Mouse (Mus musculus) thymus, postnatal 25 days (tissue): Measurements from ENCODE around the gene Lsm4.

Experiments
- DNase-seq: peaks from one replicate; pipeline ENCODE4 v3.0.0; 2022

Gene Lsm4

DNA sequence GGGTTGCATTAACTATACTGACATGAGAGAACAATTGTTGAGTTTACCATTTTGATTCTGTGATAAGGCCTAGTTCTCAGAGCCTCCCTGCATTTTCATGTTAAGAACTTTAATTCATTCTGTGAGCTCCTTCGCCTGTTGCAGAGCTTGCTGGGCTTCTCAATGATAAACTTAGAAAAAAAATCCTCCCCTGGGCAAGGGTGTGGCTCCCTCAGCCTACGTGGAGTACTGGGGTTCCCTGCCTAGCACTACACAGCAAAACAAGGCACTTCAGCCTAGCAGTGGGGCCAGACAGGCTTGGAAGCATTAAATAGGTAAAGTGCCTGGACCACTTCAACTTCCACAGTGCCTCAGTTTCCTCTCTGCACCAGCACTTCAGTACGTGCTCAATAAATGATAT, 8.4 kb downstream of the Lsm4 start:
- DNase-seq = no peak

DNA sequence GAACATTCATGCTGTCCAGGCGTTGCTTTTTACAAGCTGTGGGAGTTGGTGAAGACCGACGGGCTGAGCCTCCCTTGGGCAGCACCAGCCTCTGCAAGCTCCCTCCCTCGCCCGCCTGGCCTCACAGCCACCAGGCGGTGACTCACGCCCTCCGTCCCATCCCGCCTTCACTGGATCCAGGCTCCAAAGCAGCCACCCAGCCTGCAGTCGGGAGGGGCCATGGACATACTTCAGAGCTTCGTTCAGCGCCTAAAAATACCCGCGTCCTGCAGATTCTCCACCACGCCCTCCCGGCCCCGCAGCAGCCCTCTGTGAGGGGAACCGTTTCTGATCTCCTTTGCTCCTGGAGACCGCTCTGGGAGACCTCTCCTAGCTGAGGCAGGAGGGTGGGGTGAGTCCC, 9.1 kb downstream of the Lsm4 start:
- DNase-seq = no peak

DNA sequence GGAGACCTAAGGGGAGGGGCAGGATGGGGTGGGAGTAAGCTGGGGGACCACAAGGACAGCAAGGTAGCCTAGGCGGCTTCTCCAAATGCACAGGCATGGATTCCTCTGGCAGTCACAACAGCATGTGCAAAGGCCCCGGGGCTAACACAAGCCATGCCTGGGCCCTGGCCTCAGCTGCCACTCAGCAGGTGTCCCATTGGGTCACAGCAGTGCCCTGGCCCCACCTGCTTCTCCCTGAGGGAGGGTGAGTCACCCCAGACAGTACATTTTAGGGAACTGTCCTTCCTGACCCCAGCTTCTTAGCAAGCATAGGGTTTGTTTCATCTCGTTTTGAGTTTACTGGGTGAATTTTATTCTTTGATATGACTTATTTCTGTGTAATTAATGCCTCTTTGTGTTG, 9.6 kb downstream of the Lsm4 start:
- no peak for DNase-seq

DNA sequence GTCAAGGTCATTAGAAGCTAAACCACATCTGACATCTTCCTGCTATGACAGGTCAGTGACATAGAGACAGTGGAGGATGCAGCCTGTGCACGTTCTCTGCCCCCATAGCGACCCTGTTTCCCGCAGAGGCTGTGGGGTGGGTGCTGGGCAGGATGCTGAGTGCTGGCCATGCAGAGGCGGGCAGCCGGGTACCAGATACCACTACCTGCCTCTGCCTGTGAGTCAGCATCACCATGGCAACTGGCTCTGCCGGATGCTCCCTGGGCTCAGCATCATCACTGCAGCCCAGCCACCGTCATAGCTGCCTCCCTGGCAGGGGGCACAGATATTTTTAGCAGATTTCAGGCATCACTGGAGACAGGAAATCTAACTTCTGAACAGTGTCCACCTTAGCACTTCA, 11.2 kb downstream of the Lsm4 start:
- no peak for DNase-seq

DNA sequence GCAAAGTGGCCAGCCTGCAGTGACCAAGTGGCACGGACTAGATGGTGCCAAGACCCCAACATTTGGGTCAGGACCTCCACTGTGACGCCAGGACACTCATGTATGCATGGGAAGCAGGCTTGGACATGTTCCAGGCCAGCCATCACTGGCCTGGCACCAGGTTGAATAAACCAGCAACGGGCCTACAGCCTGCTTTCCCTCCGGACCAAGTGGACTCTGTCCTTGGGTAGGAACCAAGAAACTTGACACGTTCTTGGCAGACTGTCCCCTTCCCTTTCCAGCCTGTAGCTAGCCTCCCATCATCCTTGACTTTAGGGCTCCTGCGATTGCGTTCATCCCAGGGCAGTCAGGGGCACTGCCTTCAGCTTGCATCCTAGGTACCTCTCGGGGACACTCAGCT, 14.5 kb downstream of the Lsm4 start:
- DNase-seq = no peak

DNA sequence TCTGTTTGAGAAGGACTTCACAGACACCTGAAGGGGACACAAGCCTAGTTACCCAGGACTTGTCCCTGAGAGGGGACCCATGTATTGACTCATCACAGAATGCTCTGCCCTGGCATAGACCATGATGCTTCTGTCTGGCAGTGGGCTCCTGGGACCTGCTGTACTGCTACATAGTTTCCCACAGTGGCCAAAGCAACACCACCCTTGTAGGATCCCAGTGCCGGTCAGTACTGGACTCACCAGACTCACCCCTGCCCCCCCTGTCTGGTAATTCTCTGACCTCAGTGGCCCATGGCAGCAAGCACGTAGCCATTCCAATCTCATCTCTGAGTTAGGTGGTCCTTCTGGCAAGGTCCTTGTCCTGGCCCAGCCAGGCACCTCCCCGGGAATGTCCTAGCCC, 15.1 kb downstream of the Lsm4 start:
- DNase-seq = no peak

DNA sequence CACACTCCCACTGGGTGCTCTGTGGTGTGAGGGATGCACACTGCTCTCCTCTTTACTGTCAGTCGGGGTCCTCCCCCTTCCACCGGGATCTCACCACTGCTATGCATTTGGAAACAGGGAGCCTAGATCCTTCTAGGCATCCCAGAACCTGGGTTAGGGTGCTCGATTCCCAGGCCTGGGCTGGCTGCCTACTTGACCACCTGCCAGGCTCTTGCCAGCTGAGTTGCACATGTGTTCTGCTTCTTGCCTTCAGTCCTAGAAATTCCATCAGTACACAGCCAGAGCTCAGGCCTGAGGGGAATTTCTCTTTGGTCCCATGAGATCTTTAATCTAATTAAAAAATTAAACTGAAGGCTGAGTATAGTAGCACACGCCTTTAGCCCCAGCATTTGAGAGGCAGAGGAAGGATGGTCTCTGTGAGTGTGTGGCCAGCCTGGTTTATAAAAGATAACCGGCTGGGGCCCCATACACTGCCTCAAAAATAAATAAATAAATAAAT, 16.9 kb downstream of the Lsm4 start:
- DNase-seq = no peak

DNA sequence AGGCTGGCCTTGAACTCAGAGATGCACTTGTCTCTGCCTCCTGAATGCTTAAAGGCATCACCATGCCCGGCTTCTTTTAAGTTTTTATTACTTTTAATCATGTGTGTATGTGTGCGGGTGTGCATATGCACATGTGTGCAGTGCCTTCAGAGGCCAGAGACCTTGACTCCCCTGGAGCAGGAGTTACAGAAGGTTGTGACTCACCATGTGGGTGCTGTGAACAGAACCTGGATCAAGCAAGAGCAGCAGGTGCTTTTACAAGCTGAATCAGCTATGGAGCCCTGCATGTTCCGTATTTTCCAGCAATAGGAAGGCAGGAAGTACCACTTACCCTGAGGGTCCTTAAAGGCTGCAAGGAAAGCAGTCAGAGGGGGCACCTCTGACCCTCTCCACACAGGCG, 18.2 kb downstream of the Lsm4 start:
- DNase-seq = no peak

DNA sequence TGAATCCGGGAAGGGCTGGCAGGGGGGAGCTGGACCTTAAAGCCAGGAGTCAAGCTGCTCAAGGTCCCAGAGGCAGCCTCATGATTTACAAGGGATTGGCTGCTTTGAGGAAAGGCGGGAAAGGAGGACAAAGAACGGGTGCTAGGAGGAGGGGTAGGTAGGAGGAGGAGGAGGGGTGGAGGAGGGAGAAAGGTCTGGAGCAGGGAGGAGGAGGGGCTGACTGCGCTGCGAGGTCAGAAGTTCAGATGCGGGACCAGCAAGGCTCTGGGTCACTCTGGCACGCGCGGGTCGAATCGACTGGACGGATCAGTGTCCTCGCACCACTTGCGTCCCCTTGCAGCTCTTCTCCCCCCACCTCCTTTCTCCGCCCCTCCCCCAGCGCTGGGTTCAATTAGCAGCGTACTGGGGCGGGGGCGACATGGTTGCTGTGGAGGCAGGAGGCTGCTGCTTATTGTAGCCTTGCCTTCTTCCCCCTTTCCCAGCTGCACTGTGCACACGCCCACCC, 18.7 kb downstream of the Lsm4 start:
- no peak for DNase-seq

DNA sequence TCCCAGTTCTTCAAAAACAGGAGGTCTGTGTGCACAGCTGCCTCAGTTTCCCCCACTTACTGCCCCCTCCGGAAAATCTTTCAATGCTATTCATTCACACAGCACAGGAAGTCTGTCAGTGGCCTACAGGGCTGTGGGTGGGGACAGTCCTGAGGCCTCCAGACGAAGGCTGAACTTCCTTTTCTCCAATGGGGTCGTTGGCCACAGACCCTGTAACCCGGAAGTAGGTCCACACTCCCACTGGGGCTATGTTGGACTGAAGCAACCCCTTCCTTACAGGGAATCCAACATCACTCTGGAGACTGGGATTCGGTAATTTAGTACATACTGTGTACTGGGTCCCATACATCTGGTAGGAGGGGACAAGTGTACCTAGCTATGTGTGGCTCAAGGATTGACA, 20.6 kb downstream of the Lsm4 start:
- DNase-seq = peak; percentile 45

DNA sequence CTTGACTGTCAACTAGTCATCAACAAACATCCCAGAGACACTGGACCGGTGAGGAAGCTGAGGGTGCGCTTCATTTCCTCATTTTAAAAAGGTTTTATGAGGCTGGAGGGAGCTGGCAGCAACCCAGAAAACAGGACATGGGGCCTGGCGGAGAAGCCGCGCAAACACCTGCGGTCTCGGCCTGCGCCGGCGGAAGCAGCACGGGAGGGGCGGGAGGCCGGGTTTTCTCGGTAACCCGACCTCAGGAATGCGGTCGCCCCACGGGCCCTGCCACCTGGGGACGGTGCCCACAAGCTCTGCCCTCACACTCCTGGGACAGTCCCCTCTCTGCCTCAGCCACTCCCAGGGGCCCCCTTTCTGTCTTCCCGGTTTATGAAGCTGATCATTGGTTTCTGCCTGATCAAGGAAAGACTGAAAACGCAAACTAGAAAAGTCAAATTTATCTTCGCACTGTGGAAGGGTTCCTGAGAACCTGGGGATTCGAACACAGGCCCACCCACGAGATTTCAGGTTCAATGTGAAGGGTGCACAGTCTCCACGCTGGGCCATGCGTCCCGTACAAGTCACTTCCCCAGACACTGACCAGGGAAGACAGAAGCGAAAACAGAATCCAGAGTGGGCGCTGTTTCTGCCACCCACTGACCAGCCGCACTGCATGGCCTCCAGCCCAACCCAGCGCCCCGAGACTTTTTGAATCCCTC, 22.4 kb downstream of the Lsm4 start:
- DNase-seq = peak; percentile 90

DNA sequence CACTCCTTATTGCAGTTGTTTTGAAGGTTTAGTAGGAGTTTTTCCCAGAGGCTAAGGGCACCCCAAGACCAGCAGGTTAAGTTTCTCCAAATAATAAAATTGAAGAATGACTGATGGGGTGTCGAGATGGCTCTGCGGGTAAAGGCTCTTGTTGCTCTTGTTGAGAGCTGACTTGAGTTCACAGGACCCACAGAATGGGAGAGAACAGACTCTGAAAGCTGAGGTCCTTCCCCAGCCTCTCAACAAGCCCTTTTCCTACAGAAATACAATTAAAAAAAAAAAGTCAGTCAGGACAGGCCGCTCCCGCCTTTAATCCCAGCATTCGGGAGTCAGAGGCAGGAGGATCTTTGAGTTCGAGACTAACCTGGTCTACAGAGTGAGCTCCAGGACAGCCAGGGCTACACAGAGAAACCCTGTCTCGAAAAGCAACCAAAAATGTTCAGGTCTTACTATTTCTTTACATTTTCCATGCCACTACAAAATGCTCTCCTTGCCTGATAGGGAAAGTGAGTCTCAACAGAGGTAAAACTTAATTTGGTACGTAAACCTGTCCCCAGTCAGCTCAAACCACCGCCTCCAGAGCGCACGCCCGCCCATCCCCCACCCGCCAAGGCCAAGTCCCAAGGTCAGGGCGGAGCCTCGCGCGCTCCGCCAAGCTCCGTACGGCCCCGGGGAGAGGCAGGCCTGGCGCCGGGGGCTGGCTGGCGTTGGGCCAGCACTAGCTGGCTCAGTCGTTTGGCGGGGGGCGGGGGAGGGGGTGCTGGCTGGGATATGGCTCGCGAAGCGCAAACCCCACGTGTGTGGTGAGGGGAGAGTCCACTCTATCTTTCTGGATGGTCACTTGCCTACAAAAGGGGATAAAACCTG, 23.2 kb downstream of the Lsm4 start:
- peak; percentile 83 for DNase-seq

DNA sequence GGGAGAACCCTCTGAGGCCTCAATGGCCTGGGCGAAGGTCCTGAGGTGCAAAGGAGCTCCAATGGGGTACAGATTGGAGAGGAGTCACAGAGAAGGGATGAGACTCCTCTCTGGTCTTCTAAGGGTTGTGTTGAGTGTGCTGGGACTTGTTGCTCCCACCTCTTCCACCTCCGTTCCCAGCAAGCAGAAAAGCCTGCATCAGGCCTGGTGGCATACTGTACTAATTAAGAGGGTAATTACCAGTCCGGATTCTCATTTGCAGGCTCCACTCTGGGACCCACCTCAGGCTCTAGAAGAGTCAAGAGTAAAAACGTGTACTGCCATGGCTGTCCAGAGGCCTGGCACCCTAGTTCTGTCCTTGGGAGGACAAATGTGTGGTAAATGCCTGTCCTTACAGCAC, 23.9 kb downstream of the Lsm4 start:
- DNase-seq = peak; percentile 30

DNA sequence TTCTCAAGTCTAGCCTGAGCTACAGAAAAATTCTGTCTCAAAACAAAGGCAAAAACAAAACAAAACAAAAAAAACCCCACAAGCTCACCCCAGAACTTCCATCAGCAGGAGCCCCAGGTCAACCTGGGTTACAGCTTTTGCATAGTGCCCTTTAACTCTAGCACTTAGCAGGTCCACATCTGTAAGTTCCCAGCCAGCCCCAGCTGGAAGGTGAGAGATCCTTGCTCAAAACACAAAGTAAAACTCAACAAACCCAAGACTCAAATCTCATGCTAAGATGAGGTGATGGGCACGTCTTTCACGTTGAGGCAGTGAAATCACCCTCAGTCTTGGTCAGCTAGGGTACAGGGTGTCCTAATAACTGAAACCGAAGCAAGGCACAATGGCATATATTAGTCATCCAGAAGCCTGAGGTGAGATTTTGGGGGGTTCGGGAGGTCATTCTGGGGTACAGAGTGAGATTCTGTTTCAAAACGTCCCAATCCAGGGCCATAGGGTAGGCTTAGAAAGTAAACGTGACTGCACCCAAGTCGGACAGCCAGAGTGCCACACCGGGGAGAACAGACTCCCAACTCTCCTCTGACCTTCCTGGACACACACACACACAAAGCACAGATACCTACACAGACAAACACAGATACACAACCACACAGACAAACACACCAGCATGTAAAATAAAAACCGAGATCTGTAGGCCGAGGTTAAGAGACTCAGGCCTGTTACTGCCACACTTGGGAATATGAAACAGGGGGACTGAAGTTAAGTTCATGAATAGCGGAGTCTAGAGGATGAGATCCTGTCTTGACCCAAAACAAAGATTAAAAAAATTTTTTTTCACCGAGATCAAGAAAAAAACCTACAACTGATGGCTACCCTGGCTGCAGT, 24.6 kb downstream of the Lsm4 start:
- DNase-seq = peak; percentile 33

DNA sequence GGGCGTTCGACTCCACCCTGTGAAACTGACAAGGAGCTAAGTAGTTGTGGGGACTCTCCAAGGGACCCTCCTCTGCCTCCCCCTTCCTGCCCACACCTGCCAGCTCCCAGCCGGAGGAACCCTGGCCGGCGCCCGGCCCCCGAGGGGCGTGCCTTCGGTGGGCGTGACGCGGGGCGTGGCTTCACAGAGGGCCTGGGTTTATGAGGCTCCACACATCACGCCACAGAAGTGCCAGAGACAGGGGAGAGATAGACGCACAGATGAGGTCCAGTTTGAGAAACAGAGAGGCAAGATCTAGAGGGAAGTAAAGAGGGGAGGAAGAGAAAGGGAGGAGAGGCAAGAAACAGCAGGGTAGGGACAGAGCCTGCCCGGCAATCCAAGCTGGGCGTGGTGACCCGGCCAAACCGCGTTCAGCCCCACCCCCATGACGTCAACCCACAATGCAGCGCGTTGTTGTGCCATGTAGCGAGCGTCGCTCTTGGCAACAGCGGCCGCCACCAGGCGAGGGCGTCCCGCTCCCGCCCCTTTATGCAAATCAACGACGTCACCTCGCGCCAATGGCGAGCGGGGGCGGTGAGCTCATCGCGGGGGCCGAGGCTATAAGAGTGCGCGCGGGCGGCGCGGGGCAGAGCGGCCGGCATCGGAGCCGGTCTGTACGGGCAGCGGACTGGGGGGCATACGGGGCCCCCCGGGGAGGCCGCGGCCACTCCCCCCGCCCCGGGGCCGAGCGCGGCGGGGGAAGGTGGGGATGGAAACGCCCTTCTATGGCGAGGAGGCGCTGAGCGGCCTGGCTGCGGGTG, 25.5 kb downstream of the Lsm4 start, which contains the start of gene Jund:
Jund (plus strand) TSS at position 640 of the 800 bp plus-strand sequence.
- DNase-seq = peak; percentile 100

DNA sequence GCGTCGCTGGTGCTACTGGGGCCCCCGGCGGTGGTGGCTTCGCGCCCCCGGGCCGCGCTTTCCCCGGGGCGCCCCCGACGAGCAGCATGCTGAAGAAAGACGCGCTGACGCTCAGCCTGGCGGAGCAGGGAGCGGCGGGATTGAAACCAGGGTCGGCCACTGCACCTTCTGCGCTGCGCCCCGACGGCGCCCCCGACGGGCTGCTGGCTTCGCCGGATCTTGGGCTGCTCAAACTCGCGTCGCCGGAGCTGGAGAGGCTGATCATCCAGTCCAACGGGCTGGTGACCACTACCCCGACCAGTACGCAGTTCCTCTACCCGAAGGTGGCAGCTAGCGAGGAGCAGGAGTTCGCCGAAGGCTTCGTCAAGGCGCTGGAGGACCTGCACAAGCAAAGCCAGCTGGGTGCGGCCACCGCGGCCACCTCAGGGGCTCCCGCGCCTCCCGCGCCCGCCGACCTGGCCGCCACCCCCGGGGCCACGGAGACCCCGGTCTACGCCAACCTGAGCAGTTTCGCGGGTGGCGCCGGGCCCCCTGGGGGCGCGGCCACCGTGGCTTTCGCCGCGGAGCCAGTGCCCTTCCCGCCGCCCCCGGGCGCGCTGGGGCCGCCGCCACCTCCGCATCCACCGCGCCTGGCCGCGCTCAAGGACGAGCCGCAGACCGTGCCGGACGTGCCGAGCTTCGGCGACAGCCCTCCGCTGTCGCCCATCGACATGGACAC, 26.2 kb downstream of the Lsm4 start:
- DNase-seq = peak; percentile 74

DNA sequence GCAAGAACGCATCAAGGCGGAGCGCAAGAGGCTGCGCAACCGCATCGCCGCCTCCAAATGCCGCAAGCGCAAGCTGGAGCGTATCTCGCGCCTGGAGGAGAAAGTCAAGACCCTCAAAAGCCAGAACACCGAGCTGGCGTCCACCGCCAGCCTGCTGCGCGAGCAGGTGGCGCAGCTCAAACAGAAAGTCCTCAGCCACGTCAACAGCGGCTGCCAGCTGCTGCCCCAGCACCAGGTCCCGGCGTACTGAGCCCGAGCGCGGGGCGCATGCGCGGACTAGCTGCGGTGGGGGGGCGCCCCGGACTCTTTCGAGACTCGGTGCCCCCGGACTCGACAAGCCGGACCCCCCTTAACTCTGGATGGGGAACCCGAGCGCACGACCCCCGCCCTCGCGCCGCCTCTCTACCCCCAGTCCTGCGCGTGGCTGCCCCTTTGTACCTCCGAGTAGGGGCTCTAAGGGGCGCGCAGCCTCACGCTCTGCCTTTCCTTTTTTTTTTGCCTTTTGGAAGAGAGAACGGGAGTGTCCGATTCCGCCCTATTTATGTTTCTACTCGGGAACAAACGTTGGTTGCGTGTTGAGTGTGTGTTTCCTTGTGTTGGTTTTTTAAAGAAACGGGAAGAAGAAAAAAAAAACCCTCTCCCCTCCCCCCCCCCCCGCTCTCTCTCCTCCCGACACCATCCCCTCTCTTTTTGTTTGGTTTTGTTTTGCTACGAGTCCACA, 26.9 kb downstream of the Lsm4 start:
- peak; percentile 89 for DNase-seq

DNA sequence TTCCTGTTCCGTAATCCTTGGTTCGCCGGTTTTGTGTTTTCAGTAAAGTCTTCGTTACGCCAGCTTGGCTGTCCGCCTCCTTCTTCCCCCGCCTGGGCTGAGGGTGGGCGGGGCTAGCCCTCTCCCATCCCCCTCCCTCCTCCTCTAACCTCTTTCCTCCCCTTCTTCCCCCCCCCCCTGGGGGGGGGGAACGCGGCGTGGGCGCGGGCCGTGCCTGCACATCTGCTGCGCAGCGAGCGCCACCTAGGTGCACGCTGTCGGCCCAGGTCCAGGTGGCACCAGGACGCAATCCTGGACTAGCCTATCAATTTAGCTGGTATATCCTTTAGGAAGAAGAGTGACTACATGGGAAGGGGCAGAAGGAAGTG, 27.5 kb downstream of the Lsm4 start:
- DNase-seq = peak; percentile 94

DNA sequence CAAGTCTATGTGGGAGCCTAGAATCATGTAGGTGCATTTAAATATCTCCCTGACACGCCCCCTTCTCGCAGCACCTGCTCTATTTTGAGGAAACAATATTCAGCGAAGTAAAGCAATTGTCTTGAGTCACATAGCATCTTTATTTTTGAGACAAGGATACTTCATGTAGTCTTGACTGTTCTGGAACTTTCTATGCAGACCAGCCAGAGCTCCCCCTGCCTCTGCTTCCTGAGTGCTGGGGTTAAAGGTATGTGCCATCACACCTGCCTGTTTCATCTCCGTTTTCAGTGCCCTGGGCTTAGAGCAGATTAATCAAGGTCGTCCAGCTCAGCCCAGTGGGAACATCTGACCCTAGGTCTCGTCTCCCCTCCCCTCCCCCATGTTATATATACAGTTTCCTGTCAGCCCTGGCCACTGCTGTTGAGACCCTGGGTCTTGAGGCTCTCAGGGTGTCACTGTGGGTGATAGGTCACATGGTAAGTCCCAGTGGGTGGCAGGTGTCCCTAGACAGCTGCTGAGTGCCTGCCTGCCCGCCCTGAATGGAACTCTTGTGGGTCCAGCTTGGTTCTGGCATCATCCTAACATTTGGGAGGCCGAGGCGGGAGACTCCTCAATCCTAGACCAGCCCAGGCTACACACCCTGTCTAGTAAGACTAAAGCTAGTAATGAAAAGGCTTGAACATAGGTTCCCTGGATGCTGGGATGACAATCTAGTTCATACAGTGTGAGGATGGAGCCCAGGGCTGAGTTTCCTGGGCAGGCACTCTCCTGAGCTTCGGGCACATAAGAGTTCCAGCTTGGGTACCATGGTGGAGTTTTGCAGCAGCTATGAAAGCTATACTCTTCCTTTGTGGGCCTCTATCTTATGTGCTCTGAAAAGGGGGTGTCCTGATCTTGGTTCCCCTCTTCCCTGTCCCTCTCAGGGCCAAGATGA, 28.3 kb downstream of the Lsm4 start:
- DNase-seq = peak; percentile 23
